Mouse (Mus musculus): Measurements from ENCODE around the gene Slc2a2.

Gene Slc2a2

GRCm38 (mm10) chr3:28697797-28698196, at the start of gene Slc2a2:
Gene Slc2a2 (plus strand): TSS chr3:28697903.
- DNase-seq (ENCODE audit: low spot score) = no peak

- DNase-seq (ENCODE audit: low spot score) = no peak
Observed at GRCm38 (mm10) chr3:28652574-28652973, 45.1 kb upstream of the Slc2a2 start.

- no peak for DNase-seq (ENCODE audit: low spot score)
Observed at GRCm38 (mm10) chr3:28653043-28653442, 44.7 kb upstream of the Slc2a2 start.

- no peak for DNase-seq (ENCODE audit: low spot score)
Observed at GRCm38 (mm10) chr3:28654740-28655139, 43.0 kb upstream of the Slc2a2 start.

- DNase-seq (ENCODE audit: low spot score) = no peak
Observed at GRCm38 (mm10) chr3:28658349-28658748, 39.4 kb upstream of the Slc2a2 start.

GRCm38 (mm10) chr3:28680851-28681250, 16.9 kb upstream of the Slc2a2 start:
- no peak for DNase-seq (ENCODE audit: low spot score)

- no peak for DNase-seq (ENCODE audit: low spot score)
Observed at GRCm38 (mm10) chr3:28681866-28682265, 15.8 kb upstream of the Slc2a2 start.

GRCm38 (mm10) chr3:28682411-28682810, 15.3 kb upstream of the Slc2a2 start:
- DNase-seq (ENCODE audit: low spot score) = no peak

GRCm38 (mm10) chr3:28685510-28685909, 12.2 kb upstream of the Slc2a2 start:
- DNase-seq (ENCODE audit: low spot score) = no peak

GRCm38 (mm10) chr3:28694811-28695210, 2.9 kb upstream of the Slc2a2 start:
- no peak for DNase-seq (ENCODE audit: low spot score)

- no peak for DNase-seq (ENCODE audit: low spot score)
Observed at GRCm38 (mm10) chr3:28695608-28696007, 2.1 kb upstream of the Slc2a2 start.

- no peak for DNase-seq (ENCODE audit: low spot score)
Observed at GRCm38 (mm10) chr3:28696162-28696561, 1.5 kb upstream of the Slc2a2 start.

- no peak for DNase-seq (ENCODE audit: low spot score)
Observed at GRCm38 (mm10) chr3:28699601-28700000, 1.9 kb downstream of the Slc2a2 start.

- no peak for DNase-seq (ENCODE audit: low spot score)
Observed at GRCm38 (mm10) chr3:28705522-28706137, 7.9 kb downstream of the Slc2a2 start.

- DNase-seq (ENCODE audit: low spot score) = no peak
Observed at GRCm38 (mm10) chr3:28706736-28707135, 9.0 kb downstream of the Slc2a2 start.

GRCm38 (mm10) chr3:28709740-28710139, 12.0 kb downstream of the Slc2a2 start:
- no peak for DNase-seq (ENCODE audit: low spot score)

GRCm38 (mm10) chr3:28713913-28714698, 16.4 kb downstream of the Slc2a2 start:
- DNase-seq (ENCODE audit: low spot score) = no peak

- no peak for DNase-seq (ENCODE audit: low spot score)
Observed at GRCm38 (mm10) chr3:28718521-28718920, 20.8 kb downstream of the Slc2a2 start.

GRCm38 (mm10) chr3:28721218-28721617, 23.5 kb downstream of the Slc2a2 start:
- DNase-seq (ENCODE audit: low spot score) = no peak

- no peak for DNase-seq (ENCODE audit: low spot score)
Observed at GRCm38 (mm10) chr3:28721838-28722237, 24.1 kb downstream of the Slc2a2 start.

- DNase-seq (ENCODE audit: low spot score) = no peak
Observed at GRCm38 (mm10) chr3:28722531-28722930, 24.8 kb downstream of the Slc2a2 start.

GRCm38 (mm10) chr3:28723534-28723933, 25.8 kb downstream of the Slc2a2 start:
- no peak for DNase-seq (ENCODE audit: low spot score)

- DNase-seq (ENCODE audit: low spot score) = no peak
Observed at GRCm38 (mm10) chr3:28725203-28725602, 27.5 kb downstream of the Slc2a2 start.

- DNase-seq (ENCODE audit: low spot score) = no peak
Observed at GRCm38 (mm10) chr3:28726356-28726755, 28.7 kb downstream of the Slc2a2 start.
